Mouse (Mus musculus) kidney, postnatal 25 days (tissue): ENCODE data around the gene Fgfr2.
A peak's percentile ranks its signal among the peaks of the same experiment; 100 is the strongest.
"Not testable (repeated sequence)": the region's sequence is repeated elsewhere in the genome, so short reads cannot be mapped to it uniquely, and the experiment has no call there.

Experiments
- DNase-seq, 2 experiments: peaks; one replicate each; pipeline ENCODE4 v3.0.0; 2021; ENCODE audit warnings: mixed read lengths in 2 of 2

Fgfr2 gene

DNA sequence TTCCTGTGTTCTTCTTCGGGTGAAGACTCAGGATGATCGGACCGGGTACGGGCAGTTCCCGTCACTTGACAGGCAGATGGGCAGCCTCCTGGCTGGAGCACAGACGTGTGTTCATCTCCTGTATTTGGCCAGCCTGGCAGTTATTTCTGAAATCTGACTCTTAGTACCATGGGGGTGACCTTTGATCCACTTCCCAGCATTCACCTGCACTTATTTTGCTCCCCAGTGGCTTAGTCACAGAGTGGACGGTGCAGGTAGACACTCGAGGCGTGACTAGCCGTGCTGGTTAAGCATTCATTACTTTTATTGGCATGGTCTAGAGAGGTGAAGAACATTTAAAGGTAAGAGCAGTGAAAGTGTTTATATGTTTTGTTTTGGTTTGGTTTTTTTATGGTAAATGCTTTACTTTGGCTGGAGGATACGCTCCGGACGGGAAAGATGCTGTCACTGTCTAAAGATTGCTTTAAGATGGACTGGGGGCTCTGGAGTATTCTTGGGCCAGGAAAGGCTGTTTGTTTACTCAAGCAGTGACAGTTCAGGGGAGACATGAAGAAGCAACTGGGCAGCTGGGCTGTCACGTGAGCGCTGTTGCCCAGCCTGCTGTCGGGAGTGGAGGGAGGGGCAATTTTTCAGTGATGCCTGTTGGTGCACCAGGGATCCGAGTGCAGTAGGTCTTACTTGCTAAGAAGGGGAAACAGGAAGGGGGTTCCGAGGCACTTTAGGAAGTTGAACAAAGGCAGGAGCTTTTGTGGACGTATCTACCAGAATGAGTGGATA, 2526.9 kb downstream of the Fgfr2 start:
- DNase-seq: peak; percentile 72 to 89

- DNase-seq: not testable (repeated sequence)
Measured at GRCm38 (mm10) chr7:130593375-130594239, 2529.5 kb downstream of the Fgfr2 start.

DNA sequence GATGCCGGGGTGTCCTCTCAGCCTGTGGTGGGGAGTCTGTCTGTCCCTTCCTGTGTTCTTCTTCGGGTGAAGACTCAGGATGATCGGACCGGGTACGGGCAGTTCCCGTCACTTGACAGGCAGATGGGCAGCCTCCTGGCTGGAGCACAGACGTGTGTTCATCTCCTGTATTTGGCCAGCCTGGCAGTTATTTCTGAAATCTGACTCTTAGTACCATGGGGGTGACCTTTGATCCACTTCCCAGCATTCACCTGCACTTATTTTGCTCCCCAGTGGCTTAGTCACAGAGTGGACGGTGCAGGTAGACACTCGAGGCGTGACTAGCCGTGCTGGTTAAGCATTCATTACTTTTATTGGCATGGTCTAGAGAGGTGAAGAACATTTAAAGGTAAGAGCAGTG, 2530.2 kb downstream of the Fgfr2 start:
- DNase-seq: not testable (repeated sequence)

GRCm38 (mm10) chr7:130590845-130591437, 2532.2 kb downstream of the Fgfr2 start:
- DNase-seq: no peak

- DNase-seq: no peak
Measured at GRCm38 (mm10) chr7:130590081-130590828, 2532.9 kb downstream of the Fgfr2 start.

- DNase-seq: no peak
Measured at GRCm38 (mm10) chr7:130586521-130587072, 2536.6 kb downstream of the Fgfr2 start.

DNA sequence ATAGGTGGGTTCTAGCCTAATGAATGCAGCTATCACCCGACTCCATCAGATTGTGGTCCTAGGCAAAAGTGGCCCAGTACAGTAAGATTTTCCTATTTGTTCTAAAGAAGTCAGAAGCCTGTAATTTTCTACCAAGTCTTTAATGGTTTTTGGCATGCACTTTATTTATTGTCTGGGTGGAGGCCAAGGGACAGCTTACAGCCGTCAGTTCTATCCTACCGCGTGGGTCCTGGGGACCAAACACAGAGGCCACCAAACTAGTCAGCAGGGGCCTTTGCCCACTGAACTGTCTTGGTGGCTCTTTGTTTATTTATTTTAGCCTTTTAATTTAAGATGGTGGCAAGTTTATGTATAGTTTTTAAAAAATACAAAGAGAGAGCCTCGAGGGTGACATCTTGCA, 2544.5 kb downstream of the Fgfr2 start:
- no peak for DNase-seq

DNA sequence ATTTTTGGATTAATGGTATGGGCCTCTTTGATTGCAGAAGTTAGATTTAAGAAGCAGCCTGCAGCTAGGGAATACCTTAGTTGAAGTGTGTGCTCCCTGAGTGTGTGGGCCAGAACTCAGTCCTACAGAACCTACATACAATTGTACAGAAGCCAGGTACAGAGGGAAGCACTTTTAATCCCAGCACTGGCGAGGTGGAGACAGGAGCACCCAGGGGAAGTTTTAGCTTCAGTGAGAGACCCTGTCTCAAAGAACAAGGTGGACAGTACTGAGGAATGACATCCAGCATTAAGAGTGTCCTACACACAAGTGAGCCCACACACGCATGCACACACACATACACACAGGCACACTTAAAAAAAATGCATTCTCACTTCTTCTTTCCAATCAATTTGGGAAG, 2545.1 kb downstream of the Fgfr2 start:
- DNase-seq: no peak

DNA sequence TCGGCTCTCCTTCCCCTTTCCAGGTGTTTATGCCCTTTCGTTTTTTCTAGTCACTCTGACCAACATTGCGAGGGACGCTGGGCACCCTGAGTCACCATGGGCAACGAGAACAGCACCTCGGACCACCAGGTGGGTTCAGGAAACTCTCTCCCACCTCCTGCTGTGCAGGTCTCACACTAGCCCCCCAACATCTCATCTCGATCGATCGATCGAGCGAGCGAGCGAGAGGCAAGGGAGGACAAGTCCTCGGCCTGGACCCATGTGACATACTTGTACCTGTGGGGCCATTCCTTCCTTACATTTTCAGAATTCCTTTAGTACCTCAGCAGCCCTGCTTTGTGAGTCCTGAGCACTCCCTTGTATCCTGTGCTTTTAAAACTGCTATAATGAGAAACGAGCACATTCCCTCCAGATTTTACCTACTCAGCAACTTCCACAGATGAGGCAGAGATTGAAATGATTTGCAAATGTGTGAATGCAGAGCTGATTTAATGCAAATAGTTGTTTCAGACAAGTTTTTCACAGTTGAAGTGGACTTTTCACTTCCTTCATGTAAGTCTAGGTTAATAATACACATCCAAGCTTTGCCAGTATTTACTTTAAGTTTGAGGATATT, 2545.7 kb downstream of the Fgfr2 start, which contains the start of gene Tacc2:
Gene Tacc2 (plus strand): TSS at position 51 of the 616 bp plus-strand sequence.
- no peak for DNase-seq

DNA sequence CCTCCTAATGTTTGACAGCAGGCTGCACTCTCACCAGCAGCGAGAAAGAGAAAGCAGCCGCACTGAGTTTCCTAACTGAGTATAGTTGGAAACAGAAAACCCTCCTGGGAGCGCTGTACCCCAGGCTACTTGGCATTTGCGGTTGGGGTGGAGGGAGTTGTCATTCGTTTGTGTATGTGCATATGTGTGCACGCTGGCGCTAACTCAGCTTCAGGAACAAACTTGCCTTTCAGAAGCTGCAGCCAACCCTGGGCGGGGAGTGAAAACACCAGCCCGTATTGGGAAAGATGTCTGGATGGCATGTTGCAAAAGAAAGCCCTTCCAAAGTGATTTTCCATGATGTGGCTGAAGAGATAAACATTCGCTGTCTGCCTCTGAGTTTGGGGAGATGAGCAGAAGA, 2546.2 kb downstream of the Fgfr2 start:
- DNase-seq: peak; percentile 27 to 52

- DNase-seq: peak; percentile 83 to 91
Measured at GRCm38 (mm10) chr7:130574211-130574991, 2548.7 kb downstream of the Fgfr2 start.

GRCm38 (mm10) chr7:130573746-130574145, 2549.4 kb downstream of the Fgfr2 start:
- DNase-seq: no peak

DNA sequence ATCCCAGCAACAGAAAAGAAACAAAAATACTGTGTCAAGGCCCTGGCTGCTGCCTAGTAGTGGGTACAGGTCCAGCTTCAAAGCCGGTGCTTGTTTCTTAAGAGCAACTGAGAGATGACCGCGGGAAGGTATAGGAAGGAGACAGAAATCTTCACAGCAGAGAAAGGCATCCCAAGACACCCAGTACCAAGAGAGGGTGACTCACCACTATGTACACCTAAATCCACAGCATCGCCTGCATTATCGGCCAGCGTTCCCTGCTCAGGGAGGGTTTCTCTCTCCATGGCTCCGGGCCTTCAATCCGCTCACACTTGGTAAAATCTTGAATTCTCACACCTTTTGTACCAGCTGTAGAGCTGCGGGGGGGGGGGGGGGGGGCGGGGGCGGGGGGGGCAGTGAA, 2550.3 kb downstream of the Fgfr2 start, which contains the start of gene Nsmce4a:
Gene Nsmce4a (minus strand): TSS at position 298 of the 400 bp plus-strand sequence.
- no peak for DNase-seq

GRCm38 (mm10) chr7:130570472-130570871, 2552.7 kb downstream of the Fgfr2 start:
- no peak for DNase-seq

DNA sequence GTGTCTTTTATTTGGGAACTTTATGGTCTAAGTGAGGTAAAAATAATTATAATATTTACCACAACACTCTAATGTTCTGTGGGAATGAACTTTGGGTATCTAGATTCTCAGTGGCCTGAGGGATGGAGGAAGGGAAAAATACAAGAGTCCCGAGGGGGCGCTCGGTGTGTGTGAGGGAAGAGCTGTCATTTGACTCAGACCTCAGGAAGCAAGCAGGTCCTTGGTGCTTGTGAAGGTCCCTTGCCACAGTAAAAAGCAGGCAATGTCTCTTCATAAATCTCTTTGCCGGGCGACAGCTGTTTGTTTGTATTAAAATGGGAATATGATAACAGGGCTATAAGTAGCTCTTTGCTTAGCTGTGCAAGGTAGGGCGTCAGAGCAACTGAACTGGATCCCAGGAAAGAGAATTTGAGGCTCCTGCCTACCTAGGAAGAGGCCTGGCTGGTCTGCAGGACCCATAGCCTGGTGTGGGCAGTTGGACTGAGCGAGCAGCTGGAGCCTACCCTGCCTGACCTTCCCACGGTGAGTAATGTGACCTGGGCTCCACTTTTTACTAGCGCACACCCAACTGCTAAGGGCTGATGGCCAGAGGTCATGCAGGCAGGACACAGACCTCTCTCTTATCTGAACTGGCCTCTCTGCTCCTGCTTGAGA, 2554.2 kb downstream of the Fgfr2 start:
- peak in 1 of 2 experiments; percentile 53 for DNase-seq

DNA sequence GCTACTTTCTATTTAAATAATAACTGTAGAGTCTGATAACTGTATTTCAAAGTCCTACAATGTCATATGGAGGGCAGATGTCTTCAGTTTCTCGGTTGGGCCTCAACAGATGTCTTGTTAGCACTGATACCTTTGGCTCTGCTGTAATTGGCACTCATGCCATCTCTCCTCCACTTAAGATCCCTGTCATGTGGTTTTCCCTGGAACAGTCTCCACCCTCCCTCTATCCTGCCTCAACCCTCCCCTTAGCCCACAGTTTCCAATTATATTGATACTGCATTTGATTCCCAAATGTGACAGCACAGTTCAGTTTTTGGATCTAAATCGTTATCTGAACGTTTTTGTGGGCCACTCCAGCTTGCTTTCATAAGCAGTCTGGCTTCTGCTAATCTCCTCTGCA, 2558.6 kb downstream of the Fgfr2 start:
- DNase-seq: no peak

DNA sequence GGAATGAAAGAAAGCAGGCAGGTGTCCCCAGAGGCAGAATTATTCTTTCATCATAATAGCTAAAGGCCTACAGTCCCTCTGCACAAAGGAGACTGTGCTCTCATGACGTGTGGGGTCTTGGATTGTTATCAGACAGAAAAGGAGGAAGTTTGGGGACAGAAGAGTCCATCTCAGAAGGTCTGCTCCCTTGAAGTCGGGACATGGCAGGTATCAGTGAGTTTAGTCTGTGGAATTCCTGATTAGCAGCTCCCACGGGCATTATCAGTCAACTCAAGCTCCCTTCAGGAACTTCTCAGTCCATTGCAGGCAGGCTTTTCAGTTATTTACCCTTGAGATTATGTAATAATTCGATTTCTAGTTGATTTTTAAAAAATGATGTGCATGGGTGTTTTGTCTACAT, 2559.3 kb downstream of the Fgfr2 start:
- no peak for DNase-seq

DNA sequence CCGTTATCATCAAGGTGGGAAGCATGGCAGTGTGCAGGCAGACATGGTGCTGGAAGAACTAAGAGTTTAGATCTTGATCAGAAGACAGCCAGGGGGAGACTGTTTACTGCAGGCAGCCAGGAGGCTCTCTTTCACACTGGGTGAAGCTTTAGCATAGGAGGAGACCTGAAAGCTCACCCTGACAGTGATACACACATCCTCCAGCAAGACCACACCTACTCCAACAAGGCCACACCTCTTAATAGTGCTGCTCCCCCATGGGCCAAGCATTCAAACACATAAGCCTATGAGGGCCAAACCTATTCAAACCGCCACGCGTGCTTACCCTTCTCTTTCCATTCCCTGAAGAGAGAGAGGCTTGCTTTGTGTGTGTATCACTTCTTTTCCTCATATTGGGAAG, 2559.9 kb downstream of the Fgfr2 start:
- DNase-seq: no peak

DNA sequence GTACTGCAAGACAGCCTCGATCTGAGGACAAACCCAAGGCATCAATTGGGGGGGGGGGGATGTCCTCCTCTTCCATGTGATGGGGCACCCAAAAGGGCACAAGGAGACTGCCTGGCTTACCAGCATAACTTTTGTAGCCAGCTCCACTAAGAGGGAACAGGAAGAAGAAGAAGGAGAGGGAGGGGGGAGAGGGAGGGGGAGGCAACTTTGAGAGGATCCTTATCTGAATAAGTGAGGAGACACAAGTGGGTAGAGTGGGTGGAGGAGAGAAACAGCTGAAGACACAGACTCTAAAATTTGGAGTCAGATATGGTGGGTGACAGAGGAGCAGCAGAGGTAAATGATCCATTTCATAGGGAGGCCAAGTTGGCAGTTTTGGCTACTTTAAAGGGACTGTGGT, 2562.2 kb downstream of the Fgfr2 start:
- no peak for DNase-seq

DNA sequence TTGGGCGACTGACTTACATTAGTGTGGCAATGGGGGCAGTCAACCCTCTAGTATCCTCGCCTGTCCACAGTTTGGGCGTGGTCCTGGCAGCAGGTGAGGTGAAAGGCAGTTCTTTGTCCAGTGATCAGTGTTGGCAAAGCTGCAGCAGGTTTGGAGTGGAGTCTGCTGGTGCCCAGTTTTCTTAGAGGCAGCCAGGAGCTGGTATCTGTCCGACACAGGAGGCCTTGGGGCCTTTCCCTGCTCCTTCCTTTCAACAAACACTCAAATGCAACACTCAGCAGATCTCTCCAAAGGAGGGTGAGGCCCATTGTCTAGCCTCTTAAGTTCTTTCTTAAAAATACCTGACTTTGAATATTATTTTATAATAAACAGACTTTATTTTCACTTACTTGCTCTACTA, 2564.6 kb downstream of the Fgfr2 start:
- DNase-seq: no peak
